Mouse (Mus musculus) mouse trophoblast stem cell (cell line): ENCODE results near the gene Tpp1.

Experiments
- in situ Hi-C, 2 experiments: fragments of 300-500 bp; cut with MseI, MboI; formaldehyde crosslinking; loops; 2 replicates in 1 of 2; 3 replicates in 1 of 2; pipeline ENCODE4 v1.15.1; 2025

Tpp1 gene

DNA sequence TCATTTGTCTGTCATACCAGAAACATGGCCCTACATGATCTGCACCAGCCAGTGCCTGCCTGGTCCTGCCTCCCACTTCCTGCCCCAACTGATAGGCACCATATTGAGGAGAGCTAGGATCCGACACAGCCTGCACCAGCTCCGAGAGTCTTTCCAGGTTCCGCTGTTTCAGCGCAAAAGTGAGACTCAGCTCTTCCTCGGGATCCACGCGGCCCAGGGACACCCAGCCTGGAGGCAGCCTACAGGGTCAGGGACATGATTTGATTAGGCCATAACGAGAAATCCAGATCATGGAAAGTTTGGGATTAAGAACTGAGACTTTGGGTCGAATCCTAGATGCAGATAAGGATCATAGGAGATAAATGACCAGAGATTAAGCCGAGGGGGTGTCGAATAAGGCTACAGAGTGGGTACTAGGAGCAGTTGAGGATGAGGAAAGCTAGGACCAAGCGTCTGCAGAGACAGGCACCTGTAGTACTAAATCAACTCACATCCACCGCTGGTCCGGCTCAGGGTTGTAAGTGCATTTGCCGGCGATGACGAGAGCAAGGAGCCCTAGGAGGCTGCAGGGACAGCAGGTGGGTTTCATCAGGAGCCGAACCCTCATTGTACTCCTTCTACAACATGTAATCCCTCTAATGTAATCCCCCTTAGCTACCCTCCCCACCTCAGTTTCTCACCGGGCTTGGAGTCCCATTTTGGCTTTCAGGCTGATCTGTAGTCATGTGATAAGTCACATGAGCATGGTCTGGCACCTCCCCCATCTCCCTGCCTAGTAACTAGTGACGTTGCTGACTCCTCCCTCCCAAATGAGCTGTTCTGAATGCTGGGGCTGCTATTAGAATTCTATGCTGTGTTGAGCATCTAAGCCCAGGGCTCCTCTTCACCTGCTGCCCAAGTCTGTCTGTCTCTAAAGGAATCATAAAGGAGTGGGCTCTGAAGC lies at the start of gene Tpp1:
Gene Tpp1 (minus strand): TSS at position 745 of the 943 bp plus-strand sequence.
- in situ Hi-C loops = no loop called here

DNA sequence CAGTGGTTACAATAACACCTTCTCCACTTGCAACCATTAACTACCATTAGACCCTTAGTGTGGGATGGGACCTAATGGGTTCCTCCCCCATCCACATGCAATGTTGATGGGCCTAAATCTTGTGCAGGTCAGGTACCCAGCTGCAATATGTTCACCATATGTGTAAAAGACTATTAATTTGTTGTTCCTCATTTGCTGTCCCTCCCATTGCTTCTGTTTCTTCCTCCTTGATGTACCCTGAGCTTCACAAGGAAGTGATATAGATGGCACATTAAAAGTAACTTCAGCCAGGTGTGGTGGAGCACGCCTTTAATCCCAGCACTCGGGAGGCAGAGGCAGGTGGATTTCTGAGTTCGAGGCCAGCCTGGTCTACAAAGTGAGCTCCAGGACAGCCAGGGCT lies 44.9 kb upstream of the Tpp1 start:
- in situ Hi-C loops = no loop called here

DNA sequence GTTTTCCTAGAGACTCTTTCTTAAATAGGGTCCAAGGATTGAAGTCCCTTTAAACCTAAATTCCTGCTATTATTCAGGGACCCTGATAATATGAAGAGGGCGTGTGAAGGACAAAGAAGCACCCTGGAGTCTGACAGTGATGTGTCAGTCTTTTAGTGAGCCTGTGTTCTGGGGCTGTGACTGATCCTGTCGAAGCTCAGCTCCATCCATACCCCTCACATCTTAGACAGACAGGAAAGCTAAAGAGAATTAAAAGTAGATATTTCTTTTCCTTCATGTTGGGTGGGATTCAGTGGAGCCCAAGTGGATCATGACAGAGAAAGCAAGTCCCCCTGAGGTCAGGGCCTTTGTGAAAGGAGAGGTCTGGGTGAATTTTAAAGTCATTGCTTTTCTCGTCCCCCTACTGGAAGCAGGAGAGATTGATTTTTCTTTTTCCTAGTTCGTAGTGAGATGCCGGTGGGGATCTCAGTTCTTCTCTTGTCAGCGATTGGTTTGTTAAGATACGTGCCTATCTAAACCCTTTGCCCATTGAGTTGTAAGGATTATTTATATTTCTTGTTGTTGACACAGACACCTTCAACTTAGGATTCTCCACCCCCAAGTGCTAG lies 43.8 kb upstream of the Tpp1 start:
- in situ Hi-C loops = no loop called here

DNA sequence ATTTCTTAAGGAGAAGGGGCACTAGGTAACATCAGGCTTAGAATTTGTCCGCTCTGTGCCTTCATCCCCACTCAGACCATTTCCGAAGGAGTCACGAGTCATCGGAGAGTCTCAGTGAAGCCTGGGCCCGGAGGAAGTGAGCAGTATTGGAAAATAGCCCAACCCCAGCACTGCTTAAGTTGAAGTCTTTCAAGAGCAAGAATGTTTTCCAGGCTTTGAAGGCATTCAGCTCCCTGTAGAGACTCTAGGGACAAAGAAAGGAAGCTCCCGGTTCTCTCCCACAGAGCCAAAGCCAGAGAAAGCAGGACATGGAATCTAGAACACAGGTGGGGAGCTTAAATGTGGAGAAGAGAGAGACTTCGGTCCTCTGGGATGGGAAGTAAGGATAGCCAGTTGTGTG lies 41.7 kb upstream of the Tpp1 start:
- in situ Hi-C loops = no loop called here

DNA sequence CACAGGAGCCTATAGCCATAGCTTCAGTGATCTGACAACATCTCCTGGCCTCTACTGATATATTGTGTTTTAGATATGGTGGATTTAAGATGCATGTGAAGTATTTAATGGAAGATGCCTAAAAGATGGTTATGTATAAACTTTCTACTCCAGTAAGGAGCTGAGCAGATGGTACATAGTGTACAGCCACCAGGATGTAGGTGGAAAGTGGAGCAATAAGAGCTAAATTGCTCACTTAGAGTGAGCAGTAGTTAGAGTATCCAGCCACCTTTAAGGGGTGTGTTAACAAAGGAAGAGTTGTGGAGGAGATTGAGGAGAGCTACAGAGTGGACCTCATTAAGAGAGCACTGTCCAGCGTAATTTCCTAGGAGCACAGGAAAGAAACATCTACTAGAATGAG lies 39.1 kb upstream of the Tpp1 start:
- in situ Hi-C loops = no loop called here

DNA sequence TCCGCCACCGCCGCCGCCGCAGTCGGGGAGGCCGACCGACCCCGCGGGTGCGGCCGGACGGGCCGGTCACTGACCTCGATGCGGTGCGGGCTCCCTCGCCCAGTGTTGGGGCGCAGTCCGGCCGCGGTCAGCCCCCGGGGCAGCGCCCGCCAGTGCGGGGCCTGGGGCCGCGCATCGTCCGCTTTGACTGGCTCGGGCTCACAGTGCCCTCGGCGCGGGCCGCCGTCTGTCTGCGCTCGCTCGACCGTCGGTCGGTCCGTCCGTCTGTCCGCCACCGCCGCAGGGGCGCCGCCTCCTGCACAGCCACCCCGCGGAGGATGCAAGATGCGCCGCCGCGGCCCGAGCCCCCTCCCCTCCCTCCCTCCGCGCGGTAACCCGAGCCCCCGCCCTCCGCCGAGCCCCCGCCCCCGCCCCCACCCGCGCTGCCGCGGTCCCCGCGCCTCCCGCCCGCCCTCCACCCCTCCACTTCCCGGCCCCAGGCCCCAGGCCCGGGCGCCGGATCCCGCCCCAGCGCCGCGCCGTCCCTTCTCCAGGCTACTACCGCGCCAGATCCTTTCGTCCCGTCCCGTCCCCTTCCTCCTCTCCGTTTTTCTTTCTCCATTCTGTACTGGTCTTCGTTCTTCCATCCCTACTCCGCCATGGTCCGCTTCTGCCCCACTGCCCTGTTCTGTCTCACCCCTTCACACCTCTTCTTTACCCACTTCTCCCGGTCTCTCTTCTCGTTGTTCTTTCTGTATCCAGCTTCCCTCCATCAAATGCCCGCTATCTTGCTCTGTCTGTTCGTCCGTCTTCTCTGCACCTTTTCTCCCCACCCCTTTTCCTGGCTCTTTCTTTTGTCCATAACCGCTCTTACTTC lies 35.5 kb upstream of the Tpp1 start, which contains the start of gene Dchs1:
Gene Dchs1 (minus strand): TSS at position 370 of the 856 bp plus-strand sequence.
- in situ Hi-C loops = no loop called here

DNA sequence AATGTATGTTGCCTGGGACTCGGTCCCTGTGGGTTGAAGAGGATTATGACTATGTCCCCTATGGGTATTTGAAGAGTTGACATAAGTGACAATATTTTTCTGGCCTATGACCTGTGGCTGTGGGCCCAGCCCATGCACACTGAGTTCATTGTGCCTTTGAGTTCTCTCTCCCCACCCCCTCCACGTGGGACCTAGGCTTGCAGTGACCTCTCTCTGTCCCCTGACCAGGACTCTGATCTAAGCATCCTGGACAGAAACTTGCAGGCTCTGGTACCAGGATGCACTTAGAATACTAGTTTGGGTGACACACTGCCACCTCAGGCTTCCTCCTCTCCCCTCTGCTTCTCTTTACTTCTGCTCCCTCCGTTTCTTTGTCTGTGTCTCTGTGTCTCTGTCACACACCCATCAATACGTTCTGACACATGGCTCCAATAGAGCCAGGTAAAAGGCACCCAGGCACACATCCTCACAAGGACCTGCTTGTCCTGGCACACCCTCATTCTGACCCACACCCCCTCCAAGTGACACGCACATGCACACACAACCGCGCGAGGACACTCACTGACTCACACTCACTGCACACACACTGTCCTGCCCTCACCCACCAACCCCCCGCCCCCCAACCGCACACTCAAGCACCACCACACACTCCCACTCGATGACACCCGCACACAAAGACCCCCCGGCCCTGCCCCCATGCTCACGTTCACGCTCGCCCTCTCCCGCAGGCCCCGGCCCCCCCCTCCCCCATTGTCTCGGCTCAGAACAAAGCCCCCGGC lies 34.7 kb upstream of the Tpp1 start:
- in situ Hi-C loops = no loop called here

DNA sequence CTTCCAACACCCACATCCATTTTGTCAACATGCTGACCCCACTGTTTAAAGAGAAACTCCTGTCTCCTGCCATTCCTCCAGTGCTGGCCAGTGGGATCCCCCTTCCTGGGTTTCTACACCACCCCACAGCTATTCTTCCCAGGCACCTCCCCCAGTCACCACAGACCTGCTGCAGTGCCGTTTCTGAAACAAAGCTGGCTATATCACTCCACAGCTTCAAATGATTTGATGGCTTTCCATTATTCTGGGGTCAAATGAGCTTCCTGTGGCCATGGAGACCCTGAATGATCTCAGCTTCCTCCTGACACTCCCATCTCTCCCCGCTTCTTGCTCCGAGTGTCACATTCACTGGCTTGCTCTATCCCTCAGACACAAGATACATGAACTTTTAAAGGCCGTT lies 32.5 kb upstream of the Tpp1 start:
- in situ Hi-C loops = no loop called here

DNA sequence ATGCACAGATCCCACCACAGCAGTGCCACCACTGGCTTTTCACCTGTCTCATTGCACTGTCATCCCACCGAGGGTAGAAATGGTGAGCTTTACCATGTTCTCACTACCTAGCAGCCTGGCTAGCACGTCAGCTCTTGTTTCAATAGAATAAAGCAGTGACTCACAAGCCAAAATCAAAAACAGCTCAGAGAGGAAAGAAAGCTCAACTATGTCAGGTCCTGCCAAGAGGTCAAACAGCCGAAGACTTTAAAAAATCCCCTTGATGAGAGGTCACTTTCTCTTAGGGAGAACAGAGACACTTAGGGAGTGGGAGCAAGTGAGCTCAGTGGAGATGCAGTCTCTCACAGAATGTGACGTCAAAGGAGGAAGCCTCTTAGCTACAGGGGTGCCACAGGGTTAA lies 31.8 kb upstream of the Tpp1 start:
- in situ Hi-C loops = no loop called here

DNA sequence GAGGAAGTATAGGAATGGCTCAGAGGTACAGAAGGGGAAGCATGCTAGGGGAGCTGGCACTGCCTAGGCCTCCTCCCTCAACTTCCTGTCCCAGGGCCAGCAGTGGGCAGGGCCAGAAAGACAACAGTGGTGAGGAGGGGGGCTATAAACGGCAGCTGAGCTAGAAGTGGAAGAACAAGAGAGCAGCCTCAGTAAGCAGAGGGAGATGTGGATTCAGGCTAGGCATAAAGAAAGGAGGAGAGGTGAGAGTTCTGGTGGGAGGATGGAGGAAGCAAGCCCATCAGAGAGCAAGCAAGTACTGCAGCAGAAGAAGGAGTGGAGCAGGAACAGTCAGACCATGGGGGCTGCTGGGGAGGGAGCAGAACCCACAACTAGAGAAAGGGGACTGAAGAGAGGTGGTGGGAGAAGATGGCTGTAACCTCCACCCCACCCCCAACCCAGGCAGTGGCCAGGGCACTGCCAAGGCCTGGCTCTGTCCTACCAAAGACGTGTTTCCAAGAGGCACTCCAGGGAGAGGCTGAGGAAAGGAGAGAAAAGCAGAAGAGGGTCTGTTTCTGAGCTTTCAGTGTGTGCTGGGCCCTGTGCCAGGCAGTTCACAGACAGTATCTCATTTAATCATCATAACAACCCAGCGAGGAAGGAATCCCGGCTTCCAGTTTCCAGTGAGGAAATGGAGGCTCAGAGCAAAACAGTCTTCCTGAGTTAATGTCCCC lies 26.7 kb upstream of the Tpp1 start:
- in situ Hi-C loops = no loop called here

DNA sequence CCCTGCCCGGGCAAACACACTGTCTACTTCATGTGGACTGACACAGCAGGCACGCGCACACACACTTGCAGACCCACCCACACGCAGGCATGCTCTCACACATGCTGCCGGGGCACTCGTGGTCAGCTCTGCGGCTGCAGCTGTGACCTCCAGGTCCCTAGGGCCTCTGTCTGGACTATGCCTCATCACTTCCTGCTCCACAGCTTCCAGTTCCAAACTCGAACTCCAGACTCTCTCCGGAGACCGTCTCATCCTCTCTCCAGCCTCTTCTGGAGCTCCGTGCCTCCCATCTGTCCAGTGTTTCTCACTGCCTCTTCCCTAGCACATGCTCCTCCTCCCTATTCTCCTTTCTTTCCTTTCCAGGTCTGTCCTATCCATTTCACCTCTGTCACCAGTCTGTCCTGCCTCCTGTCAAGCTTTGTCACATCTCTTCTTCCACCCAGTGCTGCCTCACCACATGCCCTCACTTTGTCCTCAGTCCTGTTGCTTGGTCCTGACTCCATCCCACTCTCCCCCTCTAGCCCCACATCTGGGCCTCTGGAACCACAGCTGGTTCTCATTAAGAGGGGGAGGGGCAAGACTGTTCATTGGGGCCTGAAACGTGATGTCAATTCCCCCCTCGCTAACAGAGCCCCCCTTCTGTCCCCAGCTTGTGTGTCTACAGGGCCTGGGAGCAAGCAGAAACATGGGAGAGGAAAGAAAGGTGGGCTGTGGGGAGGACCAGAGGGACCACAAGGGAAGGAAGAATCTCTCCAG lies 25.9 kb upstream of the Tpp1 start:
- in situ Hi-C loops = no loop called here

DNA sequence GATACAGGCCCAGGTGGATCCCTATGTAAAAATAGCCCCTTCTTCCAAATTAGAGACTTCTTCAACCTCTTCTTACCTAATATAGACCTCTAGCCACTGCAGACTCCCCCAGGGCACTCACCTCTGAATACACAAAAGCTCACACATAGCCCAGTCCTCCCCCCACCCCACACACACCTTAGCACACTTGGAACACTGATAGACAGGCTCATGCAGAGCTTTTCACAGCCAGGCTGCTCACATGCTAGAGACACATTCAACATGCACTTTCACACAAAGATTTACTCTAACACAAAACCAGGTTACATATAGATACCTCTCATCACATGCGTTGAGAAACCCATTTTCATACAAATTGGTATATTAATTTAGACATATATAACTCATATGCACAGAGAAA lies 25.3 kb upstream of the Tpp1 start:
- in situ Hi-C loops = no loop called here

DNA sequence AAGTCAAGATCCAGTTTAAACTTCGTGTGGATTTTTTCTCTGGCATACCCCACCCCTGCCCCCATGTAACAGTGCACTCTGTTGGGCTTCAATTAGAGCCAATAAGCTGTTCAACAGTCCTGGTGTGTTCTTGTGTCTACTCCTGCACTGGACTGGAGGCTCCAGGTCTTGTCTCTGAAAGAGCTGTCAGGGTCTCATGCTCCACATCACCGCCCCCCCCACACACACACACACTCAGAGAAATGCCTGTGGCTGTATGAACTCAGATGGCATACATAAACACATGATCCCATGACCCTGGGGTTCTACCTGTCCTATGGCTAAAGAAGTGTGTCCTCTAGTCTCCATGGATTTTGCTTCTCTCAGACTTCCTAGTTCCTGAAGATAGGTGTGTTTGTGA lies 24.0 kb upstream of the Tpp1 start:
- in situ Hi-C loops = no loop called here

DNA sequence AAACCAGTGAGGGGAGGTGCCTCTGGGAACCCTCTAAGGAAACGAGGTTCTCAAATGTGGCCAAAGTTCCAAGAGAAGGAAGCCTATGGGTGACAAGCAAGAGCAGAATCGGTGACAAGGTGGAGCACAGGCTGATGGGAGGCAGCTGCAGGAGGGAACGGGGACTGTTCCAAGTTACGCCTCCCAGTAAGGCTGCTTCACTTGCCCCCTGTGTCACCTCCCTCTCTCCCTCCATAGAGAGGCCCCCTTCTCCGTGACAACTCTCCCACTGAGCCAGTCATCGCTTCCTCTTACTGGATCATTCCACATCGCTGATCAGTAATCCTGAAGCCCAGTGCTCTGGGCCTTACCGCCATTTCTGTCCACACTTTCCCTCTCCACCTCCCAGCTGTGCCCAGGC lies 22.6 kb upstream of the Tpp1 start:
- in situ Hi-C loops = no loop called here

DNA sequence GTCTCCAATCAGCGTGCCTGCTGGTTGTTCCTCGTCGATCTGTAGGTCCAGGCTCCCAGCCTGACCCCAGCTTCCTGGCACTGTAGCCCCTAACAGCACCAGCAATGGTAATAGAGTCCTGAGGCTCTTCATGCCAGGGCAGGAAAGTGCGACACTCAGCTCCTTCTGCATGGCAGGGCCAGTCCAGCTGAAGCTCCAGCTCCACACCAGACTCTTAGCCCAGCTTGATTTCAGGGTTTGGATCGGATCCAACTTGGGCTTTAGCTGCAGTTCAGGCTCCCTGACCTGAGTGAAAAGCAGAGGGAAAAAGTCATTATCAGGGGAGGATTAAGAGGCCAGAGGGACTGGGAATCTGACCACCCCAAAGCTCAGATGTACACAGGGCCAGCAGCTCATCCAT lies 21.0 kb upstream of the Tpp1 start:
- in situ Hi-C loops = no loop called here

DNA sequence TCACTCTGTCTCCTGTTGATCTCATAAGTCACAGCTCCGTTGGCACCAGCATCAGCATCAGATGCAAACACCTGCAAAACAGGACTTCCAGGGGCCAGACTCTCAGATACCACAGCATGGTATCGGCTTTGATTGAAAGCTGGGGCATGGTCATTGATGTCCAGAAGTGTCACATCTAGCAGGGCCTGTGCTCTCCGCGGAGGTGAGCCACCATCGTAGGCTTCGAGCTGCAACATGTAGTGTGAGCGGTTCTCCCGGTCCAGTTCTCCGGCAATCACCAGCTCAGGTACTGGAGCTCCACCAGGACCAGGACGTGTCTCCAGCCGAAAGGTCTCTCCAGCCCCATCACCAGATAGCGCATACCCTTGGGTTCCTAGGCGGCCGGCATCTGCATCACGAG lies 20.3 kb upstream of the Tpp1 start:
- in situ Hi-C loops = no loop called here

DNA sequence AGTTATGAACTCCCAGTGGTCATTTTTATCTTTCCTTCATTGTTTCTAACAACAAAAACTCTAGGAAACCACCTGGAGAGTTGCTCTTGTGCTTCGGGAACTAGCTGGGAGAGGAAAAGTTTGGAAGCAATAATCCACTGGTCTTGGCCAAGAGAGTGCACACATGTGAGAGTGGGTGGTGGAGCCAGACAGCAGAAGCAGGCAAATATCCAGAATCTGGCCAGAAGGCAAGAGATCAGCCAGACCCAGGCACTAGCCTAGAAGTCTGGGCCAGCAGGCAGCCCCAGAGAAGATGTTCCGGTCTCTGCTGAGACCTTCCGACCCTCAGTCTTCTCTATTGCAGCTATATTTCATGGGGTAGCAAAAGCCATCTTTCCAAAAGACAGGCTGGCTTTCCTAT lies 17.9 kb upstream of the Tpp1 start:
- in situ Hi-C loops = no loop called here

DNA sequence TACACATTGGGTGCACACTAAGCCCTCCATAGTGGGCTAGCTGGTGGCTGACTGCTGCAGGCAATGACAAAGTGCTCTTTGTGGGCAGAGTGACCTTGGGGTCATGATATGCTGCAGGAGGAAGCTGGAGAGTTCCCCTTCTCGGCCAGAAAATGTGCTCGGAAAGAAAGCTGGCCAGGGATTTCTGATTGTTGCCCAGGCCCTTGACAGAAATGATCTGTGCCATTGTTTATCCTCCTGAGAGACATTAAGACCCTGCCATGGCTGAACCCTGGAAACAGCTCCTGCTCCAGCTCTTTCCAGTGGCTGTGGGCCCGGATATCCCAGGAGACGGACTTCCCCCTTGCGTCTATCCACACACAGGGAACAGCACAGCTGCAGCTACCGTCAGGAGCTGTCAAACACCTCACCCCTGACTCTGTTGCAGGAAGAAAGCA lies 15.7 kb upstream of the Tpp1 start:
- in situ Hi-C loops = no loop called here

DNA sequence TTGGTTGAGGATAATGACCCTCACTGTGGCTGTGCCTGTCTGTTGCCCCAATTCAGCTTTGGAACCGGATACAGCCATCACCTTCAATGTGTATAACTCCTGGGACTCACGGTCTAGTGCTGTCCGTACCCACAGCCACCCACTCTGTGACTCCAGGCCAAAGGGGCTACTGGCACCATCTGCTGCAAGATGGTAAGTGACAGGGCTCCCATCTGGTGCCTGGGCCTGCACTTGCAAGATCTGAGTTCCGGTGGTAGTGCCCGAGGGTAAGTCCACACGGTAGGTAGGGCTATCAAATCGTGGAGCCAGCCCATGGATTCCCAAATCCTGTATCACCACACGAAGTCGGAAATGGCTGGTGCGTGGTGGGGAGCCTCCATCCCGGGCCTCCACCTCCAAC lies 12.3 kb upstream of the Tpp1 start:
- in situ Hi-C loops = no loop called here
